ENCODE assay signal across 8 mouse cellular contexts in the genomic region with DNA sequence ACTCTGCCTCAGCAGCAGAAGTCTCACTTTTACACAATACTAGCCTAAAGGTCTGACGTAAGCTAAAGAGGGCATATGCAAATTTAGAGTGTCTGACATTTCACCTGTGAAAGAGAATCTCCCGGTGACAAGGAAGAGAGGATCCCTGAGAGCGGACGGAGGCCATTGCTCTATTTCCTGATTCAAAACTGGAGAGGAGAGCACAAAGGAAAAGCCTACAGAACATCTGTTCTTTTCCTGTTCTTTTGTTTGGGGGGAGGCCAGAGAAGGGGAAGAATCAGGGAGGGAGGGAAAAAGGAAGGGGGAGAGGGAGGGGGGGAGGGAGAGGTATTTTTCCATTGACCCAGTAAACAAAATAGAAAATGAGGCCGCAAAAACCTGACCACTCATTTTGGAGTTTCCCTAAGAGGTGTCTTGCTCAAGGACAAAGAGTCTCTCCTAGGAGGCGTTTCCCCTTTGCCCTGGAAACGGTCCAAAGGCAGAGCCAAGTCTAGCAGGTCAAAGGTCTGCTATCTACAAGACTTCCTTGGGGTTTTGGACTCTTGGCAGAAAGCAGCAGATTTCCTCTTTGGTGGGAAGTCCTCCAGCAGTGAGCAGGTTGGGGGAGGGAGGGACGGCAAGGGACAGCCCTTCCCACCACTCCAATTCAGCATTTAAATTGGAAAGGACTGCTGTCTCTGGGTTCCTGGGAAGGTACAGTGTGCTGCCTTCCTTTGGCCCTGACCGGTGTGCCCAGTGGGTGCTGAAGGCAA. TPM values are rescaled to one million over a fixed set of nuclear protein-coding genes. Genes with fewer than 3 reads are reported as not detected.
A peak's percentile ranks its signal among the peaks of the same experiment; 100 is the strongest.
DNase-seq lines count a peak whose midpoint lies in the region; ATAC-seq and TF ChIP-seq lines count a peak whose summit lies in the region.
"Had no signal": no experiment of that assay in that cellular context is flagged by ENCODE, and none has a peak within 500 bp of the region (broad histone marks: within the 10 kb centered on the region; RNA-seq: fewer than 3 reads in every experiment).

No protein-coding gene starts in this region.

- DNase-seq in adipocyte (ENCODE audit: low spot score): peak; percentile 86
- DNase-seq in embryo, embryonic 11 days: peak; percentile 33
- peak; percentile 64 for DNase-seq in lung, postnatal 14 days
- DNase-seq in spleen, adult 12 weeks (ENCODE audit: low spot score): no peak
- DNase-seq in hindbrain, embryonic 14.5 days (ENCODE audit: low spot score): no peak
- DNase-seq in cerebellum, adult 9-11 months: no peak

- H3K9ac ChIP-seq in intestine, postnatal 0 days (ENCODE audit: low read depth, low read length): no peak overlapping the region
- no peak overlapping the region for H3K9ac ChIP-seq in hindbrain, embryonic 14.5 days

- no peaks in the 10 kb centered on the region for H3K27me3 ChIP-seq in intestine, postnatal 0 days (replicated peaks; ENCODE audit: control insufficient read depth, insufficient read depth, low read length)
- no peaks in the 10 kb centered on the region for H3K27me3 ChIP-seq in hindbrain, embryonic 14.5 days (ENCODE audit: control insufficient read depth, insufficient read depth, low read length)

- ATAC-seq in intestine, postnatal 0 days: peak; percentile 65
- no peak for ATAC-seq in hindbrain, embryonic 14.5 days (ENCODE audit: low FRiP score)

- H3K4me3 ChIP-seq in intestine, postnatal 0 days (ENCODE audit: low read depth, low read length): no peak overlapping the region
- no peak overlapping the region for H3K4me3 ChIP-seq in hindbrain, embryonic 14.5 days (replicated peaks; ENCODE audit: low read length)

- peak overlapping the region; percentile 55 for H3K27ac ChIP-seq in intestine, postnatal 0 days (ENCODE audit: low read depth, low read length)
- no peak overlapping the region for H3K27ac ChIP-seq in hindbrain, embryonic 14.5 days
- H3K27ac ChIP-seq: macrophage had no signal

- TF ChIP-seq CTCF in intestine, postnatal 0 days (IDR thresholded peaks at IDR 0.05; ENCODE audit: low read depth): no peak

- 40% methylated on average over 9 of the region's 9 CpGs for WGBS in intestine, postnatal 0 days
- WGBS in hindbrain, embryonic 14.5 days: 42% methylated on average over 9 of the region's 9 CpGs

- H3K4me1 ChIP-seq in intestine, postnatal 0 days (replicated peaks; ENCODE audit: control insufficient read depth, insufficient read depth, low read length): peaks cover 9% of the 10 kb centered on the region
- H3K4me1 ChIP-seq in hindbrain, embryonic 14.5 days (replicated peaks; ENCODE audit: control insufficient read depth, insufficient read depth, low read length): peaks cover 20% of the 10 kb centered on the region; the same call in 1 of the 2 replicates

- 0 out of 2 replicates have a peak overlapping the region, but pooled peaks have one; percentile 4 for H3K4me2 ChIP-seq in intestine, postnatal 0 days (replicated peaks; ENCODE audit: low read depth)
- no peak overlapping the region for H3K4me2 ChIP-seq in hindbrain, embryonic 14.5 days (replicated peaks)

- no peaks in the 10 kb centered on the region for H3K36me3 ChIP-seq in intestine, postnatal 0 days (ENCODE audit: control insufficient read depth, insufficient read depth)
- no peaks in the 10 kb centered on the region for H3K36me3 ChIP-seq in hindbrain, embryonic 14.5 days (replicated peaks; ENCODE audit: control insufficient read depth, insufficient read depth)

- H3K9me3 ChIP-seq in intestine, postnatal 0 days (ENCODE audit: control insufficient read depth): no peaks in the 10 kb centered on the region
- no peaks in the 10 kb centered on the region for H3K9me3 ChIP-seq in hindbrain, embryonic 14.5 days (ENCODE audit: control insufficient read depth, low read length)

RNA-seq across cellular contexts. Expression of gene Enc1, which starts 54.4 kb away (rescaled TPM):
- 2.3 and 2.6 TPM in 2 replicates for polyA plus RNA-seq in intestine, postnatal 0 days (2015; fragmentation: Nextera tagmentation; extraction: Ambion mirVana)
- polyA plus RNA-seq in hindbrain, embryonic 14.5 days (2014; fragmentation: Nextera tagmentation; extraction: Ambion mirVana): 80.5 and 82.4 TPM in 2 replicates

Comparison
In these comparisons a context has a peak if more than half of its experiments do, and no peak if none do; other contexts are left out.
1. DNase-seq: peak in adipocyte (single experiment), embryo, embryonic 11 days (single experiment) and lung, postnatal 14 days (single experiment); none in spleen, adult 12 weeks (single experiment), hindbrain, embryonic 14.5 days (single experiment) and cerebellum, adult 9-11 months (single experiment).
2. RNA of gene Enc1, which starts 54.4 kb away (polyA plus RNA-seq): 80.5 to 82.4 TPM in hindbrain, embryonic 14.5 days; 2.3 to 2.6 TPM in intestine, postnatal 0 days; every median in the first group is over 10 times any median in the second.